ENCODE assay signal across 9 mouse cellular contexts in genomic region chr10:118722132-118722551, GRCm38 (mm10).
DNase-seq lines count a peak whose midpoint lies in the region; ATAC-seq and TF ChIP-seq lines count a peak whose summit lies in the region.
"Had no signal": no experiment of that assay in that cellular context is flagged by ENCODE, and none has a peak within 500 bp of the region (broad histone marks: within the 10 kb centered on the region; RNA-seq: fewer than 3 reads in every experiment).

No protein-coding gene starts in this region.

- H3K27ac ChIP-seq in heart, embryonic 12.5 days (ENCODE audit: poor library complexity, severe bottlenecking), result 0 out of 2 replicates have a peak overlapping the region, but pooled peaks have one; percentile 43
- H3K27ac ChIP-seq in limb, embryonic 14.5 days (replicated peaks; ENCODE audit: low read depth, low read length), result 0 out of 2 replicates have a peak overlapping the region, but pooled peaks have one; percentile 3
- H3K27ac ChIP-seq: neural tube, embryonic 12.5 days had no signal

- no peak overlapping the region for H3K9ac ChIP-seq in heart, embryonic 12.5 days
- no peak overlapping the region for H3K9ac ChIP-seq in limb, embryonic 14.5 days (ENCODE audit: low read depth, low read length, severe bottlenecking)
- H3K9ac ChIP-seq: neural tube, embryonic 12.5 days had no signal

- no peak overlapping the region for H3K4me3 ChIP-seq in heart, embryonic 12.5 days
- no peak overlapping the region for H3K4me3 ChIP-seq in limb, embryonic 14.5 days (replicated peaks; ENCODE audit: low read length)
- H3K4me3 ChIP-seq: neural tube, embryonic 12.5 days had no signal

- peaks cover 16% of the 10 kb centered on the region for H3K4me1 ChIP-seq in heart, embryonic 12.5 days (replicated peaks)
- peaks cover 13% of the 10 kb centered on the region for H3K4me1 ChIP-seq in limb, embryonic 14.5 days (ENCODE audit: control insufficient read depth, insufficient read depth, low read length)
- H3K4me1 ChIP-seq: neural tube, embryonic 12.5 days had no signal

- H3K9me3 ChIP-seq in heart, embryonic 12.5 days (replicated peaks), result no peaks in the 10 kb centered on the region
- H3K9me3 ChIP-seq in limb, embryonic 14.5 days (ENCODE audit: control insufficient read depth, low read length), result no peaks in the 10 kb centered on the region
- H3K9me3 ChIP-seq: neural tube, embryonic 12.5 days had no signal

- no peak for TF ChIP-seq POLR2A in limb, embryonic 14.5 days (IDR thresholded peaks at IDR 0.05; ENCODE audit: borderline replicate concordance, extremely low read depth, insufficient read depth, insufficient read length)

- no peaks in the 10 kb centered on the region for H3K36me3 ChIP-seq in heart, embryonic 12.5 days
- H3K36me3 ChIP-seq in limb, embryonic 14.5 days (ENCODE audit: control insufficient read depth, insufficient read depth, low read length), result no peaks in the 10 kb centered on the region
- H3K36me3 ChIP-seq: neural tube, embryonic 12.5 days had no signal

- no peak overlapping the region for H3K4me2 ChIP-seq in heart, embryonic 12.5 days
- no peak overlapping the region for H3K4me2 ChIP-seq in limb, embryonic 14.5 days (replicated peaks; ENCODE audit: low read depth, low read length, severe bottlenecking)
- H3K4me2 ChIP-seq: neural tube, embryonic 12.5 days had no signal

- 42% methylated on average over 5 of the region's 5 CpGs for WGBS in heart, embryonic 12.5 days
- WGBS in limb, embryonic 14.5 days, result 34% methylated on average over 5 of the region's 5 CpGs

- H3K27me3 ChIP-seq in heart, embryonic 12.5 days (replicated peaks), result no peaks in the 10 kb centered on the region
- H3K27me3 ChIP-seq in limb, embryonic 14.5 days (ENCODE audit: control insufficient read depth, insufficient read depth, low read length), result no peaks in the 10 kb centered on the region
- H3K27me3 ChIP-seq: neural tube, embryonic 12.5 days had no signal

- no peak for ATAC-seq in heart, embryonic 12.5 days (ENCODE audit: insufficient number of reproducible peaks, low FRiP score)
- ATAC-seq in limb, embryonic 14.5 days (ENCODE audit: low FRiP score, low read depth), result peak; percentile 55

- intact Hi-C loops in heart, postnatal 25 days (cut with DNase I), result no loop called here

- peak; percentile 89 for DNase-seq in heart, adult 11 months
- DNase-seq in heart, postnatal 25 days (ENCODE audit: low spot score), result no peak
- DNase-seq in fibroblast of lung, adult 2 months (ENCODE audit: low read depth), result peak; percentile 38
- peak; percentile 44 for DNase-seq in limb, embryonic 14.5 days (ENCODE audit: low spot score)
- DNase-seq in retina, embryonic 14.5 days (ENCODE audit: low spot score), result no peak
- no peak for DNase-seq in embryo, embryonic 10.5 days (ENCODE audit: low spot score)
- no peak for DNase-seq in right cerebral cortex, postnatal 25 days

Comparison
In these comparisons a context has a peak if more than half of its experiments do, and no peak if none do; other contexts are left out.
1. DNase-seq: peak in heart, adult 11 months (single experiment), fibroblast of lung, adult 2 months (single experiment) and limb, embryonic 14.5 days (single experiment); none in heart, postnatal 25 days (single experiment), retina, embryonic 14.5 days (single experiment), embryo, embryonic 10.5 days (single experiment) and right cerebral cortex, postnatal 25 days (single experiment).